46 mouse cellular contexts compared by ENCODE assay signal in genomic region chr12:78209856-78210255, GRCm38 (mm10). TPM values are rescaled to one million over a fixed set of nuclear protein-coding genes. Genes with fewer than 3 reads are reported as not detected.
"Had no signal": no experiment of that assay in that cellular context is flagged by ENCODE, and none has a peak within 500 bp of the region (broad histone marks: within the 10 kb centered on the region; RNA-seq: fewer than 3 reads in every experiment).

No protein-coding gene starts in this region.

- H3K4me1 ChIP-seq: limb, embryonic 10.5 days; limb, embryonic 12.5 days; limb, embryonic 13.5 days; limb, embryonic 15.5 days; liver, embryonic 12.5 days; liver, embryonic 13.5 days; lung, embryonic 15.5 days; midbrain, embryonic 10.5 days; midbrain, embryonic 12.5 days; midbrain, embryonic 13.5 days; midbrain, embryonic 15.5 days; neural tube, embryonic 12.5 days had no signal

- H3K36me3 ChIP-seq: limb, embryonic 10.5 days; limb, embryonic 12.5 days; limb, embryonic 13.5 days; limb, embryonic 15.5 days; liver, embryonic 12.5 days; liver, embryonic 13.5 days; liver, embryonic 15.5 days; lung, embryonic 15.5 days; midbrain, embryonic 10.5 days; midbrain, embryonic 12.5 days; midbrain, embryonic 13.5 days; midbrain, embryonic 15.5 days; neural tube, embryonic 12.5 days had no signal

- H3K4me2 ChIP-seq: limb, embryonic 12.5 days; limb, embryonic 13.5 days; limb, embryonic 15.5 days; liver, embryonic 11.5 days; liver, embryonic 12.5 days; liver, embryonic 13.5 days; liver, embryonic 15.5 days; lung, embryonic 14.5 days; lung, embryonic 15.5 days; midbrain, embryonic 11.5 days; midbrain, embryonic 12.5 days; midbrain, embryonic 13.5 days; midbrain, embryonic 15.5 days; neural tube, embryonic 12.5 days had no signal

- ATAC-seq: liver, embryonic 12.5 days; lung, postnatal 0 days; midbrain, embryonic 13.5 days; midbrain, embryonic 15.5 days; midbrain, embryonic 16.5 days had no signal

- H3K4me3 ChIP-seq: limb, embryonic 10.5 days; limb, embryonic 12.5 days; limb, embryonic 13.5 days; limb, embryonic 15.5 days; liver, embryonic 12.5 days; liver, embryonic 13.5 days; liver, embryonic 15.5 days; lung, embryonic 15.5 days; megakaryocyte, embryonic 14.5 days; midbrain, embryonic 10.5 days; midbrain, embryonic 12.5 days; midbrain, embryonic 13.5 days; midbrain, embryonic 15.5 days; myocyte; neural tube, embryonic 12.5 days had no signal

- H3K9me3 ChIP-seq: limb, embryonic 10.5 days; limb, embryonic 12.5 days; limb, embryonic 13.5 days; limb, embryonic 15.5 days; liver, embryonic 12.5 days; liver, embryonic 13.5 days; liver, embryonic 15.5 days; lung, embryonic 15.5 days; megakaryocyte, embryonic 14.5 days; midbrain, embryonic 10.5 days; midbrain, embryonic 12.5 days; midbrain, embryonic 13.5 days; midbrain, embryonic 15.5 days; neural tube, embryonic 12.5 days had no signal

- H3K27ac ChIP-seq: limb, embryonic 10.5 days; limb, embryonic 12.5 days; limb, embryonic 13.5 days; limb, embryonic 15.5 days; liver, embryonic 12.5 days; liver, embryonic 13.5 days; liver, embryonic 14.5 days; liver, embryonic 15.5 days; lung, embryonic 15.5 days; macrophage; midbrain, embryonic 10.5 days; midbrain, embryonic 12.5 days; midbrain, embryonic 13.5 days; midbrain, embryonic 15.5 days; neural tube, embryonic 12.5 days had no signal

- H3K9ac ChIP-seq: limb, embryonic 12.5 days; limb, embryonic 13.5 days; limb, embryonic 15.5 days; liver, embryonic 12.5 days; liver, embryonic 13.5 days; liver, embryonic 14.5 days; liver, embryonic 15.5 days; lung, embryonic 14.5 days; lung, embryonic 15.5 days; midbrain, embryonic 12.5 days; midbrain, embryonic 13.5 days; midbrain, embryonic 15.5 days; neural tube, embryonic 12.5 days had no signal

- H3K27me3 ChIP-seq: limb, embryonic 12.5 days; limb, embryonic 13.5 days; limb, embryonic 15.5 days; liver, embryonic 12.5 days; liver, embryonic 13.5 days; liver, embryonic 15.5 days; lung, embryonic 15.5 days; megakaryocyte, embryonic 14.5 days; midbrain, embryonic 12.5 days; midbrain, embryonic 13.5 days; midbrain, embryonic 15.5 days; neural tube, embryonic 12.5 days had no signal

- DNase-seq: left cerebral cortex, postnatal 4 days; liver; liver, embryonic 13.5 days; lung, adult 18-20 months; lung, adult 2 months; lung, embryonic 14.5 days; lung, postnatal 10 days; lung, postnatal 14 days; lung, postnatal 36 days; lung, postnatal 4 days; midbrain, embryonic 14.5 days had no signal

RNA-seq across cellular contexts. Expression of gene Gm6657, which starts 15.8 kb away (rescaled TPM):
- total RNA-seq: left cerebral cortex, adult 8-10 months; left cerebral cortex, postnatal 10 days; left cerebral cortex, postnatal 14 days; left cerebral cortex, postnatal 25 days; left cerebral cortex, postnatal 36 days; left cerebral cortex, postnatal 4 days; megakaryocyte progenitor cell, adult 5-6 weeks; megakaryocyte, adult 5-6 weeks; megakaryocyte-erythroid progenitor cell, adult 5-6 weeks; midbrain, postnatal 0 days; monocyte, adult 5-6 weeks had no signal
- polyA plus RNA-seq: limb, embryonic 10.5 days; limb, embryonic 11.5 days; limb, embryonic 12.5 days; limb, embryonic 13.5 days; limb, embryonic 14.5 days; limb, embryonic 15.5 days; liver, embryonic 11.5 days; liver, embryonic 12.5 days; liver, embryonic 13.5 days; liver, embryonic 14.5 days; liver, embryonic 15.5 days; liver, embryonic 16.5 days; lung, adult 2 months; lung, embryonic 14.5 days; lung, embryonic 15.5 days; lung, embryonic 16.5 days; lung, postnatal 0 days; macrophage; midbrain, embryonic 10.5 days; midbrain, embryonic 11.5 days; midbrain, embryonic 12.5 days; midbrain, embryonic 13.5 days; midbrain, embryonic 14.5 days; midbrain, embryonic 15.5 days; midbrain, embryonic 16.5 days; midbrain, postnatal 0 days; myocyte; neural tube, embryonic 11.5 days; neural tube, embryonic 12.5 days had no signal
